7 mouse cellular contexts compared by ENCODE assay signal in the genomic region with DNA sequence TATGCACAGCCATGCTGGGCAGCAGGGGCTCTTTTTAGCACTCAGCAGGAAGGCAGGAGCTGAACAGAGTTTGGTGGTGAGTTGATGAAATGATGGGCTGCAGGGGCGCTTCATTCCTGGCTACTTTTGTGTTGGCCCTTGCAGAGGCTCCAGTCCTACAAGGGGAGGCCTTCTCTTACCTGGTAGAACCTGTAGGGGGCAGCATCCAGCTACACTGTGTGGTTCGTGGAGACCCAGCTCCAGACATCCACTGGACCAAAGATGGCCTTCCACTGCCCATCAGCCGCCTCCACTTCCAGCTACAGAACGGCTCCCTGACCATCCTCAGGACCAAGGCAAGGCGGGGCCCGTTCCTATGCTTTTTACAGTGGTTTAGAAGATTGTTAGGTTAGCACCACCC. TPM values are rescaled to one million over a fixed set of nuclear protein-coding genes. Genes with fewer than 3 reads are reported as not detected.
DNase-seq lines count a peak whose midpoint lies in the region; ATAC-seq and TF ChIP-seq lines count a peak whose summit lies in the region.

No protein-coding gene starts in this region.

- no peak for TF ChIP-seq POLR2A in ES-Bruce4 (IDR thresholded peaks at IDR 0.05; ENCODE audit: insufficient read depth, low read length)
- TF ChIP-seq POLR2A in olfactory bulb, adult 2 months (IDR thresholded peaks at IDR 0.05; ENCODE audit: insufficient read depth, low read depth, low read length): no peak

- H3K36me3 ChIP-seq in ES-Bruce4 (ENCODE audit: control insufficient read depth, insufficient read depth, low read length, poor library complexity, severe bottlenecking): no peaks in the 10 kb centered on the region
- no peaks in the 10 kb centered on the region for H3K36me3 ChIP-seq in embryonic facial prominence, embryonic 11.5 days (replicated peaks; ENCODE audit: control insufficient read depth, insufficient read depth, low read depth, low read length)

- H3K27ac ChIP-seq in left cerebral cortex, adult 2 months: no peak overlapping the region
- no peak overlapping the region for H3K27ac ChIP-seq in ES-Bruce4 (ENCODE audit: insufficient read depth, low read length)
- no peak overlapping the region for H3K27ac ChIP-seq in embryonic facial prominence, embryonic 11.5 days (replicated peaks; ENCODE audit: low read depth, low read length)
- H3K27ac ChIP-seq in olfactory bulb, adult 2 months (ENCODE audit: insufficient read depth, low read depth, low read length): no peak overlapping the region

- peak in 1 of 2 experiments; percentile 46 for DNase-seq in left cerebral cortex, adult 2 months (ENCODE audit: extremely low spot score in 1 of 2, low spot score in 2 of 2)
- no peak for DNase-seq in left cerebral cortex, postnatal 14 days (ENCODE audit: low spot score in 2 of 2)
- DNase-seq in adipocyte (ENCODE audit: low spot score): peak; percentile 80
- DNase-seq in embryonic facial prominence, embryonic 11.5 days (ENCODE audit: low spot score): peak; percentile 70
- peak; percentile 33 to 58 for DNase-seq in layer of hippocampus, postnatal 25 days (ENCODE audit: extremely low spot score in 1 of 2, low spot score in 1 of 2)

- no peak overlapping the region for H3K9ac ChIP-seq in ES-Bruce4 (ENCODE audit: low read depth, poor library complexity, severe bottlenecking)
- no peak overlapping the region for H3K9ac ChIP-seq in embryonic facial prominence, embryonic 11.5 days (replicated peaks; ENCODE audit: low read length)

- H3K4me2 ChIP-seq in embryonic facial prominence, embryonic 11.5 days (ENCODE audit: low read depth, low read length): no peak overlapping the region

- 34% methylated on average over 6 of the region's 6 CpGs for WGBS in embryonic facial prominence, embryonic 11.5 days
- WGBS in olfactory bulb, adult 2 months: 48% methylated on average over 6 of the region's 6 CpGs

- H3K4me1 ChIP-seq in ES-Bruce4 (ENCODE audit: control insufficient read depth, insufficient read depth, low read length): no peaks in the 10 kb centered on the region
- no peaks in the 10 kb centered on the region for H3K4me1 ChIP-seq in embryonic facial prominence, embryonic 11.5 days (ENCODE audit: control insufficient read depth, insufficient read depth, low read length)
- H3K4me1 ChIP-seq in olfactory bulb, adult 2 months (ENCODE audit: control insufficient read depth, insufficient read depth, low read length): no peaks in the 10 kb centered on the region

- intact Hi-C loops in left cerebral cortex, adult 2 months (cut with DNase I): loop anchor here (1.0 kb wide), 1 partner anchor 37 kb away; no protein-coding TSS in a partner anchor
- intact Hi-C loops in left cerebral cortex, postnatal 14 days (cut with DNase I): loop anchor here (2.0 kb wide), 1 partner anchor 37 kb away; no protein-coding TSS in a partner anchor

- ATAC-seq in embryonic facial prominence, embryonic 11.5 days (replicated peaks; ENCODE audit: insufficient number of reproducible peaks, low FRiP score, low TSS enrichment, low read depth): no peak

- peak; percentile 65 for TF ChIP-seq CTCF in left cerebral cortex, adult 2 months (IDR thresholded peaks at IDR 0.05)
- TF ChIP-seq CTCF in ES-Bruce4 (IDR thresholded peaks at IDR 0.05; ENCODE audit: low read depth, low read length): peak; percentile 85
- TF ChIP-seq CTCF in olfactory bulb, adult 2 months (IDR thresholded peaks at IDR 0.05; ENCODE audit: insufficient read depth, low read depth, low read length): peak; percentile 14; the same call in 1 of the 2 replicates

- H3K4me3 ChIP-seq in left cerebral cortex, adult 2 months: no peak overlapping the region
- no peak overlapping the region for H3K4me3 ChIP-seq in ES-Bruce4 (ENCODE audit: low read depth, low read length)
- H3K4me3 ChIP-seq in embryonic facial prominence, embryonic 11.5 days (ENCODE audit: low read depth, low read length): no peak overlapping the region
- no peak overlapping the region for H3K4me3 ChIP-seq in olfactory bulb, adult 2 months (ENCODE audit: insufficient read depth, low read depth, low read length)

- no peaks in the 10 kb centered on the region for H3K9me3 ChIP-seq in ES-Bruce4 (replicated peaks; ENCODE audit: control insufficient read depth, insufficient read depth, low read length, poor library complexity, severe bottlenecking)
- H3K9me3 ChIP-seq in embryonic facial prominence, embryonic 11.5 days (replicated peaks; ENCODE audit: control insufficient read depth, low read length): no peaks in the 10 kb centered on the region

- no peaks in the 10 kb centered on the region for H3K27me3 ChIP-seq in ES-Bruce4 (ENCODE audit: control insufficient read depth, insufficient read depth, low read length, poor library complexity, severe bottlenecking)
- no peaks in the 10 kb centered on the region for H3K27me3 ChIP-seq in embryonic facial prominence, embryonic 11.5 days (ENCODE audit: control insufficient read depth, insufficient read depth, low read length)

- no peak for TF ChIP-seq EP300 in ES-Bruce4 (IDR thresholded peaks at IDR 0.05; ENCODE audit: insufficient read depth, low read depth, low read length)

RNA-seq across cellular contexts. Expression of gene Ass1, which starts 34.4 kb away (rescaled TPM):
- 10 to 100 TPM; 27.7 to 27.8 TPM for total RNA-seq in left cerebral cortex, adult 2 months (2021)
- 10 to 100 TPM in 1 of 2 experiments, 1 to 10 TPM in 1; 8.5 to 14.6 TPM for total RNA-seq in left cerebral cortex, postnatal 14 days (2021)
- polyA plus RNA-seq in ES-Bruce4 (2011; ENCODE audit: insufficient read depth, insufficient read length, low read depth, missing spikeins): 168 and 176 TPM in 2 replicates
- 11.2 and 14.5 TPM in 2 replicates for polyA plus RNA-seq in embryonic facial prominence, embryonic 11.5 days (2014; fragmentation: Nextera tagmentation; extraction: Ambion mirVana)
- total RNA-seq in layer of hippocampus, postnatal 25 days (2021): 10 to 100 TPM; 17.7 to 20.8 TPM
- polyA plus RNA-seq in olfactory bulb, adult 2 months (2012; ENCODE audit: insufficient read depth, insufficient read length, low replicate concordance, missing spikeins): not detected in 2 replicates

Comparison
In these comparisons a context has a peak if more than half of its experiments do, and no peak if none do; other contexts are left out.
1. DNase-seq: peak in adipocyte (single experiment), embryonic facial prominence, embryonic 11.5 days (single experiment) and layer of hippocampus, postnatal 25 days (2 of 2); none in left cerebral cortex, postnatal 14 days (0 of 2).
2. CTCF ChIP-seq: peak in every context shown above with its lines; median percentile 85 in ES-Bruce4; 65 in left cerebral cortex, adult 2 months; 14 in olfactory bulb, adult 2 months.